Mouse (Mus musculus): ENCODE measurements around the gene Zfp446. TPM values are rescaled to one million over a fixed set of nuclear protein-coding genes. Genes with fewer than 3 reads are reported as not detected.
A peak's percentile ranks its signal among the peaks of the same experiment; 100 is the strongest.

The Zfp446 gene
- total and polyA plus RNA-seq, 2 experiments from 2014 or later: 8.2 to 13.0 TPM

- Histone ChIP-seq H3K9me3 (ENCODE audit: low read length) (no peaks in the 10 kb centered on the region), H3K9ac (peak overlapping the region; percentile 76), H3K4me3 (ENCODE audit: low read depth, low read length) (peak overlapping the region; percentile 50), H3K27me3 (ENCODE audit: insufficient read depth, low read length) (no peaks in the 10 kb centered on the region), H3K27ac (ENCODE audit: low read depth, low read length) (peak overlapping the region; percentile 91), H3K4me1 (ENCODE audit: insufficient read depth) (peaks cover 17% of the 10 kb centered on the region), H3K4me2 (ENCODE audit: low read depth) (peak overlapping the region; percentile 90), H3K36me3 (ENCODE audit: insufficient read depth) (peaks cover 63% of the 10 kb centered on the region)
- DNase-seq (no peak), ATAC-seq (no peak)
- no peak for TF ChIP-seq CTCF (IDR thresholded peaks at IDR 0.05; ENCODE audit: low read depth)
- 53% methylated on average over 13 of the region's 13 CpGs for WGBS
Observed at GRCm38 (mm10) chr7:13033451-13034147, 56.0 kb downstream of the Zfp446 start.

GRCm38 (mm10) chr7:13034148-13034977 lies 56.7 kb downstream of the Zfp446 start, which contains the start of gene Chmp2a:
Gene Chmp2a, minus strand, starts transcription at chr7:13034807.
- peaks cover 55% of the 10 kb centered on the region for H3K36me3 ChIP-seq (ENCODE audit: insufficient read depth)
- peak within 1 kb of the TSS; percentile 50 for H3K4me3 ChIP-seq (ENCODE audit: low read depth, low read length)
- DNase-seq (peak; percentile 98), ATAC-seq (peak; percentile 81)
- no peaks in the 10 kb centered on the region for H3K9me3 ChIP-seq (ENCODE audit: low read length)
- H3K9ac ChIP-seq: peak within 1 kb of the TSS; percentile 76
- WGBS: under 1% methylated on average over 45 of the region's 45 CpGs
- H3K27ac ChIP-seq (ENCODE audit: low read depth, low read length): peak within 1 kb of the TSS; percentile 91
- H3K4me1 ChIP-seq (ENCODE audit: insufficient read depth): peaks cover 21% of the 10 kb centered on the region
- H3K4me2 ChIP-seq (ENCODE audit: low read depth): peak within 1 kb of the TSS; percentile 90
- TF ChIP-seq CTCF (IDR thresholded peaks at IDR 0.05; ENCODE audit: low read depth): no peak
- no peaks in the 10 kb centered on the region for H3K27me3 ChIP-seq (ENCODE audit: insufficient read depth, low read length)

Other genes starting within 250 kb of the Zfp446 start
- gene Vmn2r56, start 242.8 kb upstream of the Zfp446 start, total RNA-seq (2014; rRNA removed): 0.10 and 0.15 TPM in 2 replicates
- gene Vmn2r56, start 242.8 kb upstream of the Zfp446 start, polyA plus RNA-seq (2015; fragmentation: Nextera tagmentation; extraction: Ambion mirVana): 0.02 TPM in 1 of 2 replicates, not detected in the other
- 28.4 and 36.7 TPM in 2 replicates for gene Zscan18, start 174.2 kb upstream of the Zfp446 start, total RNA-seq (2014; rRNA removed)
- 13.3 and 17.8 TPM in 2 replicates for gene Zscan18, start 174.2 kb upstream of the Zfp446 start, polyA plus RNA-seq (2015; fragmentation: Nextera tagmentation; extraction: Ambion mirVana)
- gene Zfp329, start 159.0 kb upstream of the Zfp446 start, total RNA-seq (2014; rRNA removed): 20.6 and 26.6 TPM in 2 replicates
- gene Zfp329, start 159.0 kb upstream of the Zfp446 start, polyA plus RNA-seq (2015; fragmentation: Nextera tagmentation; extraction: Ambion mirVana): 8.1 and 14.2 TPM in 2 replicates
- gene Zfp110, start 143.1 kb upstream of the Zfp446 start, total RNA-seq (2014; rRNA removed): 34.9 and 43.2 TPM in 2 replicates
- 15.4 and 18.5 TPM in 2 replicates for gene Zfp110, start 143.1 kb upstream of the Zfp446 start, polyA plus RNA-seq (2015; fragmentation: Nextera tagmentation; extraction: Ambion mirVana)
- 17.7 and 18.5 TPM in 2 replicates for gene Zfp128, start 96.7 kb upstream of the Zfp446 start, total RNA-seq (2014; rRNA removed)
- 1.5 and 2.0 TPM in 2 replicates for gene Zfp128, start 96.7 kb upstream of the Zfp446 start, polyA plus RNA-seq (2015; fragmentation: Nextera tagmentation; extraction: Ambion mirVana)
- gene Zscan22, start 80.0 kb upstream of the Zfp446 start, total RNA-seq (2014; rRNA removed): 7.0 and 8.3 TPM in 2 replicates
- 2.8 and 3.5 TPM in 2 replicates for gene Zscan22, start 80.0 kb upstream of the Zfp446 start, polyA plus RNA-seq (2015; fragmentation: Nextera tagmentation; extraction: Ambion mirVana)
- gene Rps5, start 55.6 kb upstream of the Zfp446 start, total RNA-seq (2014; rRNA removed): 1,758 and 2,185 TPM in 2 replicates
- 679 and 877 TPM in 2 replicates for gene Rps5, start 55.6 kb upstream of the Zfp446 start, polyA plus RNA-seq (2015; fragmentation: Nextera tagmentation; extraction: Ambion mirVana)
- gene Rnf225, start 50.4 kb upstream of the Zfp446 start, total RNA-seq (2014; rRNA removed): 1.7 and 1.8 TPM in 2 replicates
- 0.36 and 0.75 TPM in 2 replicates for gene Rnf225, start 50.4 kb upstream of the Zfp446 start, polyA plus RNA-seq (2015; fragmentation: Nextera tagmentation; extraction: Ambion mirVana)
- gene Zfp324, start 12.0 kb upstream of the Zfp446 start, total RNA-seq (2014; rRNA removed): 32.9 and 47.7 TPM in 2 replicates
- 6.8 and 8.8 TPM in 2 replicates for gene Zfp324, start 12.0 kb upstream of the Zfp446 start, polyA plus RNA-seq (2015; fragmentation: Nextera tagmentation; extraction: Ambion mirVana)
- 0.23 and 0.43 TPM in 2 replicates for gene Slc27a5, start 20.3 kb downstream of the Zfp446 start, total RNA-seq (2014; rRNA removed)
- gene Slc27a5, start 20.3 kb downstream of the Zfp446 start, polyA plus RNA-seq (2015; fragmentation: Nextera tagmentation; extraction: Ambion mirVana): 0.08 and 0.18 TPM in 2 replicates
- gene Trim28, start 21.3 kb downstream of the Zfp446 start, total RNA-seq (2014; rRNA removed): 430 and 485 TPM in 2 replicates
- gene Trim28, start 21.3 kb downstream of the Zfp446 start, polyA plus RNA-seq (2015; fragmentation: Nextera tagmentation; extraction: Ambion mirVana): 209 and 211 TPM in 2 replicates
- gene Zbtb45, start 32.2 kb downstream of the Zfp446 start, total RNA-seq (2014; rRNA removed): 32.8 and 33.3 TPM in 2 replicates
- 25.0 and 29.3 TPM in 2 replicates for gene Zbtb45, start 32.2 kb downstream of the Zfp446 start, polyA plus RNA-seq (2015; fragmentation: Nextera tagmentation; extraction: Ambion mirVana)
- 131 and 160 TPM in 2 replicates for gene Chmp2a, start 57.0 kb downstream of the Zfp446 start, total RNA-seq (2014; rRNA removed)
- 210 and 239 TPM in 2 replicates for gene Chmp2a, start 57.0 kb downstream of the Zfp446 start, polyA plus RNA-seq (2015; fragmentation: Nextera tagmentation; extraction: Ambion mirVana)
- 336 and 344 TPM in 2 replicates for gene Ube2m, start 60.4 kb downstream of the Zfp446 start, total RNA-seq (2014; rRNA removed)
- 130 and 132 TPM in 2 replicates for gene Ube2m, start 60.4 kb downstream of the Zfp446 start, polyA plus RNA-seq (2015; fragmentation: Nextera tagmentation; extraction: Ambion mirVana)
- 11.8 and 15.1 TPM in 2 replicates for gene Mzf1, start 76.9 kb downstream of the Zfp446 start, total RNA-seq (2014; rRNA removed)
- gene Mzf1, start 76.9 kb downstream of the Zfp446 start, polyA plus RNA-seq (2015; fragmentation: Nextera tagmentation; extraction: Ambion mirVana): 10.1 and 12.9 TPM in 2 replicates
- gene Vmn1r85, start 117.3 kb downstream of the Zfp446 start, total RNA-seq (2014; rRNA removed): 0.14 and 0.23 TPM in 2 replicates
- gene Vmn1r85, start 117.3 kb downstream of the Zfp446 start, polyA plus RNA-seq (2015; fragmentation: Nextera tagmentation; extraction: Ambion mirVana): 0.05 and 0.12 TPM in 2 replicates
- not detected in 2 replicates for gene Vmn1r86, start 142.1 kb downstream of the Zfp446 start, total RNA-seq (2014; rRNA removed)
- not detected in 2 replicates for gene Vmn1r86, start 142.1 kb downstream of the Zfp446 start, polyA plus RNA-seq (2015; fragmentation: Nextera tagmentation; extraction: Ambion mirVana)
- gene Vmn1r87, start 162.3 kb downstream of the Zfp446 start, total RNA-seq (2014; rRNA removed): not detected in 2 replicates
- gene Vmn1r87, start 162.3 kb downstream of the Zfp446 start, polyA plus RNA-seq (2015; fragmentation: Nextera tagmentation; extraction: Ambion mirVana): not detected in 2 replicates
- gene Vmn1r88, start 181.7 kb downstream of the Zfp446 start, total RNA-seq (2014; rRNA removed): not detected in 2 replicates
- gene Vmn1r88, start 181.7 kb downstream of the Zfp446 start, polyA plus RNA-seq (2015; fragmentation: Nextera tagmentation; extraction: Ambion mirVana): not detected in 2 replicates
- gene Vmn1r89, start 235.2 kb downstream of the Zfp446 start, total RNA-seq (2014; rRNA removed): not detected in 2 replicates
- gene Vmn1r89, start 235.2 kb downstream of the Zfp446 start, polyA plus RNA-seq (2015; fragmentation: Nextera tagmentation; extraction: Ambion mirVana): not detected in 2 replicates

Data from forebrain, postnatal 0 days (tissue).